Mouse (Mus musculus) hindbrain, embryonic 15.5 days (tissue): Measurements from ENCODE around the gene Ankrd65. TPM values are rescaled to one million over a fixed set of nuclear protein-coding genes. Genes with fewer than 3 reads are reported as not detected.
"Not testable (repeated sequence)": the region's sequence is repeated elsewhere in the genome, so short reads cannot be mapped to it uniquely, and the experiment has no call there.

Experiments
- ATAC-seq: fragments of 200-750 bp; cut with Nextera tagmentation; 2 replicates; pipeline ENCODE4 v1.8.0; 2017; ENCODE audit warnings: low read depth, moderate number of reproducible peaks, moderate TSS enrichment; ENCODE audit not compliant: low FRiP score
- H3K27ac ChIP-seq: fragments of 300-500 bp; sonication (generic); replicated peaks from 2 replicates; pipeline ENCODE4 v1.5.1; 2015; ENCODE audit warnings: mild to moderate bottlenecking, inconsistent platforms
- H3K27me3 ChIP-seq: fragments of 300-500 bp; sonication (generic); 2 replicates; pipeline ENCODE4 v1.6.1; 2015; ENCODE audit warnings: control low read depth, inconsistent platforms
- H3K36me3 ChIP-seq: fragments of 300-500 bp; sonication (generic); 2 replicates; pipeline ENCODE4 v1.6.1; 2015; ENCODE audit warnings: control low read depth, inconsistent platforms
- H3K4me1 ChIP-seq: fragments of 300-500 bp; sonication (generic); replicated peaks from 2 replicates; pipeline ENCODE4 v1.6.1; 2015; ENCODE audit warnings: control low read depth, inconsistent platforms
- H3K4me2 ChIP-seq: fragments of 300-500 bp; sonication (generic); 2 replicates; pipeline ENCODE4 v1.6.1; 2015; ENCODE audit warnings: moderate library complexity, mild to moderate bottlenecking, inconsistent platforms
- H3K4me3 ChIP-seq: fragments of 300-500 bp; sonication (generic); 2 replicates; pipeline ENCODE4 v1.5.1; 2015; ENCODE audit warnings: mild to moderate bottlenecking, inconsistent platforms
- H3K9ac ChIP-seq: fragments of 300-500 bp; sonication (generic); 2 replicates; pipeline ENCODE4 v1.6.1; 2015; ENCODE audit warnings: inconsistent platforms
- H3K9me3 ChIP-seq: fragments of 300-500 bp; sonication (generic); 2 replicates; pipeline ENCODE4 v1.6.1; 2016; ENCODE audit warnings: control low read depth, inconsistent platforms
- WGBS: fragments of 180-500 bp; shearing (Covaris S2); methylation state at CpG from one replicate; pipeline ENCODE4 v1.1.7; 2015; 5-methylcytosine and 5-hydroxymethylcytosine counted together
- polyA plus RNA-seq: library from polyadenylated mRNA; unstranded; fragments of >200 nt; fragmentation: Nextera tagmentation; extraction: Ambion mirVana; gene quantifications from 2 replicates; pipeline ENCODE4 v1.2.1, GENCODE M21; 2015

The Ankrd65 gene
- not detected in 2 replicates for polyA plus RNA-seq

DNA sequence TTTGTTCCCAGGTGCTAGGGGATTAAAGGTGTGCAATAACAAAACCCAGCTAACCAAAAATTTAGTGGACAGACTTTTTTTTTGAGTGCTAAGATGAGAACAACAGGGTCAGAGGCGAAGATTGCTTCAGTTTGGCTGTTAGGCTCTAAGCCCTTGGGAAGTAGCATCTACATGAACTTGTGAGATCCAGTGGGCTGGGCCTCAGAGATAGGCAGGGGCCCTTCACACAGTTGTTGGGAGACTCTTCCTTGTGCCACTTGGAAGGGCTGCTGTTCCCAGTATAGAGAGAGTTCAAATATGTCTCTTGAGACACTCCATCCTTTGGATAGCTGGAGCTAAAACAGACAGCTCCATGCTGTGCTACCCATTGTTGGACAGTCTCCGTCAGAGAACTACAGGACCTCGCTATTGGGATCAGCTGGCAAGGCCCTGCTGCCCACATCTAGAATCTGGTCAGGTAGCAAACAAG is at the start of gene Ankrd65:
Gene Ankrd65, plus strand, starts transcription at position 419 of the 469 bp plus-strand sequence.
- no peaks in the 10 kb centered on the region for H3K27me3 ChIP-seq
- H3K4me2 ChIP-seq: no peak within 1 kb of the TSS
- 61% methylated on average over 3 of the region's 3 CpGs for WGBS
- H3K9ac ChIP-seq: no peak within 1 kb of the TSS
- no peaks in the 10 kb centered on the region for H3K9me3 ChIP-seq
- no peak within 1 kb of the TSS for H3K27ac ChIP-seq
- H3K36me3 ChIP-seq: no peaks in the 10 kb centered on the region
- no peak for ATAC-seq
- H3K4me3 ChIP-seq: no peak within 1 kb of the TSS
- H3K4me1 ChIP-seq: peaks cover 4% of the 10 kb centered on the region; the same call in 1 of the 2 replicates

DNA sequence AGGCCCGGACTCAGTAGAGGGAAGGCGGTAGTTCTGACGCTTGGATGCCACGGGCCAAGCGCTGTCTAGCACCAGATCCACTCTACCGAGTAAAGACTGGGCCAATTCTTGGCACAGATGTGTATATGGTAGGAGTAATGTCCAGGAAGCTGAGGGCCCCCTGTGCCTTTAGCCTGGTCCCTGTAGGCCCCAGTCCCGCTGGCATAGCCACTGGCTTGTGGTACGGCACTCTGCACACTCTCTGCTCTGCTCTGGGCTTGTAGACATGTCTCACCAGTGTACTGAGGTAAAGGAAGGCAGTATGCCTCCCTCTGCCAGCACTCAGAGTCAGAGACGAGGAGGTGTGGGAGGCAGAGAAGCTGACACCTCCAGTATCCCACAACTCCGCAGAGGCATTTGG is 49.6 kb upstream of the Ankrd65 start:
- 92% methylated on average over 10 of the region's 10 CpGs for WGBS
- peaks cover 56% of the 10 kb centered on the region for H3K36me3 ChIP-seq
- peaks cover 33% of the 10 kb centered on the region for H3K4me1 ChIP-seq

DNA sequence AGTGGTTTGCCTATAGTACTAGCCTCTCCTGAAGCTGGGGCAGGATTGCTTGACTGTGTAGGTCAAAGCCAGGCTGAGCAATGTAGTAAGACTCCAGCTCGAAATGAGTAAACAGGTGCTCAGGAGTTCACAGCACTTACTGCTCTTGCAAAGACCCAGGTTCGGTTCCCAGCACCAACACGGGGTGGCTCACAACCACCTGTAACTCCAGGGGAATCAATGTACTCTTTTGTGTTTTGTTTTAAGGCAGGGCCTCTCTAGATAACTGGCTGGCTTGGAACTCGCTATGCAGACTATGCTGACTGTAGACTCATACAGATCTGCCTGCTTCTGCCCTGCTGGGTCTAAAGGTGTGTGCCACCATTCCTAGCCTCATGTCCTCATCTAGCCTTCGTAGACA is 47.6 kb upstream of the Ankrd65 start:
- H3K9me3 ChIP-seq: no peaks in the 10 kb centered on the region
- H3K27me3 ChIP-seq: no peaks in the 10 kb centered on the region
- peaks cover 15% of the 10 kb centered on the region for H3K4me1 ChIP-seq
- peaks cover 60% of the 10 kb centered on the region for H3K36me3 ChIP-seq
- WGBS: 96% methylated on average over 5 of the region's 5 CpGs
- no peak overlapping the region for H3K9ac ChIP-seq
- H3K4me3 ChIP-seq: no peak overlapping the region
- H3K4me2 ChIP-seq: no peak overlapping the region
- no peak for ATAC-seq
- no peak overlapping the region for H3K27ac ChIP-seq

More for the DNA sequence above, 49.6 kb upstream of the Ankrd65 start:
- H3K9me3 ChIP-seq, H3K27ac ChIP-seq, H3K27me3 ChIP-seq, H3K9ac ChIP-seq, H3K4me2 ChIP-seq, H3K4me3 ChIP-seq, ATAC-seq: not testable (repeated sequence)

DNA sequence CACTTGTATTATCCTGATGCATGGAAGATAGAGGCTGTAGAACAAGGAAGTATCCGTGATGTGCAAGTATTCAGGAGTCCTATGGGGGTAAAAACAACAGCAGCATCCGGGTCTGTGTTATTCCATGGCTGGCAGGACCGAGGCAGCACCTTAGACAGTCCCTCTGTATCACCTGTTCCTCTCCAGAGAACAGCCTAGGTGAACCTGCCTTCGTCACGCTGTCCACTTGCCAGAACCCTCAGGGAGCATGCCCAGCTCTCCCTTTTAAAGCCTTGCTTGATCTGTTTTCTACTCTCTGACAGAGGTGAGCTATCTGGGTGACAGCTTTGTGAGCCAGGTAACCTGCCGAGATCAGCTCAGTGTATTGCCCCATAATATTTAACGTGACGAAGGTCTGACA is 45.8 kb upstream of the Ankrd65 start:
- Histone ChIP-seq H3K4me3 (no peak overlapping the region), H3K27me3 (no peaks in the 10 kb centered on the region), H3K36me3 (peaks cover 75% of the 10 kb centered on the region), H3K9ac (no peak overlapping the region), H3K9me3 (no peaks in the 10 kb centered on the region), H3K27ac (no peak overlapping the region), H3K4me2 (no peak overlapping the region), H3K4me1 (peaks cover 8% of the 10 kb centered on the region)
- ATAC-seq: no peak
- WGBS: 94% methylated on average over 8 of the region's 8 CpGs

DNA sequence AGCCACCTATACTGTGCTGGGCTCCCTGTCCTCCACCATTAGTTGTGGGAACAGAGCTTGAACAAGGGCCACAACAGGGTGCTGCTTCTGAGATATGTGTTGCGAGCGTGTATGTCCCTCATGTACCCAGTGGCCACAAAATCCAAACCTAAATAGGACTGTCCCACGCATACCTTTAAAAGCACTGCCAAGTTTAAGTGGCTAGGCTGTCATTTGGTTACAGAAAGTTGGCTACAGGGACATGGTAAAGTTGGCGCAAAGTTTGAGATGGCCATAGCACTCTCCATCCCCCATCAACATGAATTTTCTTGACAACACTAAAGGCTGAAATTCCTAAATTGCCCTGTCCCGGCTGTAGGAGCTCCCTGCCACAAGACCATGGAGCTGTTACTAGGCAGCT is 45.1 kb upstream of the Ankrd65 start:
- Histone ChIP-seq H3K27me3 (no peaks in the 10 kb centered on the region), H3K27ac (no peak overlapping the region), H3K9ac (no peak overlapping the region), H3K4me1 (peaks cover 1% of the 10 kb centered on the region; the same call in 1 of the 2 replicates), H3K9me3 (no peaks in the 10 kb centered on the region), H3K4me2 (no peak overlapping the region), H3K36me3 (peaks cover 80% of the 10 kb centered on the region), H3K4me3 (no peak overlapping the region)
- ATAC-seq: no peak
- WGBS: 97% methylated on average over 5 of the region's 5 CpGs

DNA sequence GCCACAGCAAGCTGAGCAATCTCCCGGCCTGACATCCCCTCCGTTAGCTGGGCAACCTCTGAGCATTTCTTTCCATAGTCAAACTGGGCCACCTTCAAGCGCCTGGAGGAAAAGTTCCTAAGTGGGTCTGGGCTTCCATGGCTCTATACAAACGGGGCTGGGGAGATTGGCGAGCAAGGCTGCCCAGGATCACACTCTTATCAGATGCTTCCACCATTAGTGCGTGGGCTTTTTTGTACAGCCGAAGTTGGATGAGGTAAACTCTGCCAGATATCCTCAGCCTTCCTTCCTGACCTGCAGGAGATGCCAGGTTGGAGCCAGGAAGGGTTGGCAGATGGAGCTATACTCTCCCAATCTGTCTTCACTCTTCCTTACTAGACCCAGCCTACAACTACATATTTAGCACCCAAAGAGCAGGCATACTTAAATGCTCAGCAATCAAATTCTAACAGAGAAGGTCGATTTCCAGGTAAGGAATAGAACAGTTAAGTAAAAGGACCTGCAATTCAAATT is 44.1 kb upstream of the Ankrd65 start:
- no peak for ATAC-seq
- Histone ChIP-seq H3K36me3 (peaks cover 84% of the 10 kb centered on the region), H3K27me3 (no peaks in the 10 kb centered on the region), H3K9me3 (no peaks in the 10 kb centered on the region), H3K27ac (no peak overlapping the region), H3K4me1 (no peaks in the 10 kb centered on the region), H3K4me3 (no peak overlapping the region), H3K9ac (no peak overlapping the region), H3K4me2 (no peak overlapping the region)
- WGBS: 87% methylated on average over 8 of the region's 8 CpGs

DNA sequence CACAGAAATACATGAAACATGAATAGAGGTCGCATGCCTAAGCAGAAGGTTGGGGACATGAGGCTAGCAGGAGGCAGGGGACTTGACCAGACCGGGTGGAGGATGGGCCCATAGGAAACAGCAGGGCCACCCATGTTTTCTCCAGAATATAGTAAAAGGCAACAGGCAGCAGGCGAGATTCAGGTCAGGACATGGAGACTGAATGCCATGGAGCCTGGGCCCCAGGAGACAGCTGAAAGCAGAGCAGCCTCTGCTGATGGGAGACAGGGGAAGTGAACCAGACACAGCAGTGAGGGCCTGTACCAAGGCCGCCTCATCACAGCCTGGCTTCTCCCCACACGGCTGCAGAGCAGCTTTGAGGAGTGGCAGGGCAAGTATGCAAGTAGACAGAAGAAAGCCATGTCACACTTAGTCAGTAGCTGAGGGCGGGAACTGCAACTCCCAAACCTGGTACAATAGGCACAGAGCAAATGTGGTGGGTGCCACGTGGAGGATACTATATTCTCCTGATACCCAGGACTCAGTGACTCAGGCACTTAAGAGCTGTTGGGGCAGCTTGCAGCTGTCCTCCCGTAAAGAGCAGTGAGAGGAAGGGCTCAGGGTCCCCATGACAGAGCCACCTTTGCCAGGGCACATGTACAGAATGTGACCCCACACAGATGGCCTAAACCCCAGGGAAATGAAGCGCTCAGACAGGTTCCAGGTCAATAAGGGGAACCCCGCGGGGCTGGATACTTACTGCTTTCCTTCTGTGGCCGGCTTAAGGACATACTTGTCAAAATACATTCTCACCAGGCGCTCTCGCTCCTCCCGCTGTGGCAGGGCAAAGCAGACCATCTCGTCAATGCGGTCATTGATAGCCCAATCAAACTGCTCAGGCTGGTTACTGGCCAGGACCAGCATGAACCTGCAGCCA is 43.4 kb upstream of the Ankrd65 start:
- Histone ChIP-seq H3K27ac (no peak overlapping the region), H3K4me3 (no peak overlapping the region), H3K36me3 (peaks cover 88% of the 10 kb centered on the region), H3K4me1 (no peaks in the 10 kb centered on the region), H3K4me2 (no peak overlapping the region), H3K9me3 (no peaks in the 10 kb centered on the region), H3K27me3 (no peaks in the 10 kb centered on the region), H3K9ac (no peak overlapping the region)
- WGBS: 91% methylated on average over 17 of the region's 17 CpGs
- no peak for ATAC-seq

DNA sequence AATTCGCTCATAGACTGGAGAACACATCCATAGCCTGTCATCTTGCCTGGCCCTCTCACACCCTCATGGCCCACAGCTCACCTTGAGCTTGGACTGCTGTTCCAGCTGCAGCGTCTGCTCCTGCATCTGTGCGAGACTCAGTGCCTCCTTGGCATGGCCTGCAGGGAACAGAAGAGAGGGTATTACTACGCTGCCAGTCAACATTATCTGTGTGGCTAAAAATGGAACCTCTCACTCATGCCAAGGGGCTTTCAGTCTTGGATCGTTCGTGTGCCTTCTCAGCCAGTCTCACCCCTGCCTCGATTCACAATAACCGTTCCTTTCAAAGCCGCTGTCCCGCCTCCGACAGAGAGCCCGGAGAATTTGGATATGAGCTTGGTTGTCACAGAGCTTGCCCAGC is 33.2 kb upstream of the Ankrd65 start:
- ATAC-seq: no peak
- H3K4me1 ChIP-seq: peaks cover 29% of the 10 kb centered on the region
- H3K27ac ChIP-seq: no peak overlapping the region
- H3K27me3 ChIP-seq: no peaks in the 10 kb centered on the region
- H3K9ac ChIP-seq: no peak overlapping the region
- peaks cover 39% of the 10 kb centered on the region for H3K36me3 ChIP-seq
- H3K9me3 ChIP-seq: no peaks in the 10 kb centered on the region
- WGBS: 91% methylated on average over 12 of the region's 12 CpGs
- no peak overlapping the region for H3K4me2 ChIP-seq
- no peak overlapping the region for H3K4me3 ChIP-seq

DNA sequence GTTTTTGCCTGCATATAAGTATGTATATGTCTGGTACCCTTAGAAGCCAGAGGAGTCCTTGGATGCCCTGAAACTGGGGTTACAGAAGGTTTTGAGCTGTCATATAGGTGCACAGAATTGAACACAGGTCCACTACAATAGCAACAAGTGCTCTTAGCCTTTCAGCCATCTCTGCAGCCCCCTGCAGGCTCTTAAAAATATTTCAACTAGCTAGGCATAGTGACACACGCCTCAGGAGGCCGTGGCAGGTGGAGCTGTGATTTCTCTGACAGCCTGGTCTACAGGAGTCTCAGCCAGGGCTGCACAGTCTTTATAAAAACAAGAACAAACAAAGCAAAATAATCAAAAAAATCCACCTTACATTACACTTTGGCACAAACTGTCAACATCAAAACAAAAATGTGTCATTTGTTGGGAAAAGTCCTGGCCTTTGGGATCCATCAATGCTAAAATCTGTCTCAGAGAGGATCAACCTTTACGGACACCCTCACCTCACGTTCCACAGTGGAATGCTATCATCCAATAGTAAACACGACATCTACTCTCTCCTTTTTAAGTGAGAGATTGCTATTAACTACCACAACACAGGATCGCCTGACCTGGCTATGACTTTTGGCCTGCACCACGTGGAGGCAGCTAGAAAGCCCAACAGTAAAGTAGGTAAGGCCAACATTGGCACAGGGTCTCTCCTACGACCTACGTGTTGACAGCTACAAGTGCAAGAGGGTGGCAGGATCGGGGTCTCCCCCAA is 30.2 kb upstream of the Ankrd65 start:
- H3K36me3 ChIP-seq: peaks cover 12% of the 10 kb centered on the region
- H3K4me2 ChIP-seq: peak overlapping the region; percentile 99
- 4% methylated on average over 10 of the region's 10 CpGs for WGBS
- H3K9ac ChIP-seq: peak overlapping the region; percentile 70
- ATAC-seq: no peak
- H3K9me3 ChIP-seq: no peaks in the 10 kb centered on the region
- H3K4me1 ChIP-seq: peaks cover 32% of the 10 kb centered on the region
- no peaks in the 10 kb centered on the region for H3K27me3 ChIP-seq
- peak overlapping the region; percentile 91 for H3K4me3 ChIP-seq
- H3K27ac ChIP-seq: peak overlapping the region; percentile 65; the same call in 1 of the 2 replicates

DNA sequence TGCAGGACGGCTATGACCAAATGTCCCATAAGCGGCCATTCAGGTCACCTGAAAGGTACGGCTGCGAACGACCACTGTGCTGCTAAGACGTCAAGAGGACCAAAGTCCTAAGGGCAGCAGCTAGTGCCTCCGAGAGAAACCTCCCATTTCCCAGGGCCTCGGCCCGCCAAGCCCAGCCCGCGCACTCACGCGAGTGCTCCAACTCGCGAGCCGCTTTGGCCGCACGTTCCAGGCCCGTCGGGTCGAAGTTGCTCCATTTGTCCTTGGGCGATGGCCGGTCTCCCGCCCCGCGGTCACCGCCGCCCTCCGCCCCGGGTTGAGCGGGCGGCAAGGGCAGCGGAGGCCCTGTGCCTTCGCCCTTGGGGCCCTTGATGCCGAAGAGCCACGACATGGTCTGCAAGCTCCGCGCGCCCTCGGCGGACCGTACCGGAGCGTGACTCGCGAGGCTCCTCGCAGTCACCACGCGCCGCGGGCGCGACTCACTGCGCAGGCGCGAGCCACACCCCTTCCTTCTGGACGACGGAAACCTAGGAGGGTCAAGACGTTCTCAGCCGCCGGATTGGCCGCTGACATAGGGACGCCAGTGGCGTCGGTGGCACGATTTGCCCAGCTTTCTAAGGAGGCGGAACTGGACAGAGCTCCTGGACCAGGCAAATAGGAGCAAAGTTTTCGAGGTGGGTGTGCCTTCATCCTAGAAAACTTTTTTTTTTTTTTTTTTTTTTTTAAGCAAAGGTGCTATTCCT is 29.5 kb upstream of the Ankrd65 start, which contains the start of gene Atad3a:
Gene Atad3a, minus strand, starts transcription at position 481 of the 743 bp plus-strand sequence.
- peak; percentile 96 for ATAC-seq
- under 1% methylated on average over 68 of the region's 68 CpGs for WGBS
- Histone ChIP-seq H3K27me3 (no peaks in the 10 kb centered on the region), H3K36me3 (peaks cover 6% of the 10 kb centered on the region), H3K4me1 (peaks cover 32% of the 10 kb centered on the region), H3K9me3 (no peaks in the 10 kb centered on the region), H3K4me3 (peak within 1 kb of the TSS; percentile 91), H3K27ac (peak within 1 kb of the TSS; percentile 65), H3K4me2 (peak within 1 kb of the TSS; percentile 99), H3K9ac (peak within 1 kb of the TSS; percentile 70)

DNA sequence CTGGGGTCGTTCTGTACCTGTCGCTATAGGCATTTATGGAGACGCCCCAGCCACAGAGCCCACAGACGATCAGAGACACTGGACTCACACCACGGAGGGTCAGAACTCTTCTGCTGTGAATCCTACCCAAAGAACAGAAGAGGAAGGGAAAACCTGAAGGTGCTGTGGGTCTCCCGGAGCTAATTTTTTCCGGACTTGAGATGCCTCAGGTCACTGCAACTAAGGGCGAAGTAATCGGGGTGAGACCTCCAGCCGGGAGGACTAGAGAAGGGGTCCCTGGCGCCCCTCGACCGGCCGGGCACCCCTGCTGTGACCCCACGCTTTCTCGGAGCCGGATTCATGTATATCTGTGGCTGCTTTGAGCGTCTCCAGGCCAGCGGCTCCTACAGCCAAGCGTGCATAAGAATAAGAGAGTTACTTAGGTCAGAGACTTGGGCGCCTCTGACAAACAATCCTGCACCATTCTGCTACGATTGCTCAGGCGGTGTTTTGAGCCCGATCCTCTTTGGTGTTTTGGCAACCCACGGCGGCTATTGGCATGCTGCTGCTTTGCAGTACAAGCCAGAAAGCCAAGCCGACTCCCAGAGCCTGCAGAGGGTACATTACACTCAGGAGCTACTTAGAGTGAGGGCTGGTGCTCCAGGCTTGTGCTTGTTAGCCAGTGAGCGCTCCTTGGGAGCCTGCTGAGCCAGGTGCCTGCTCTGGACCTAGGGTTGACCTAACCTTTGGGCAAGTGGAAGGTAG is 28.7 kb upstream of the Ankrd65 start:
- no peaks in the 10 kb centered on the region for H3K27me3 ChIP-seq
- peaks cover 32% of the 10 kb centered on the region for H3K4me1 ChIP-seq
- H3K9me3 ChIP-seq: no peaks in the 10 kb centered on the region
- H3K9ac ChIP-seq: peak overlapping the region; percentile 70
- ATAC-seq: no peak; the same call in 1 of the 2 replicates
- H3K4me2 ChIP-seq: peak overlapping the region; percentile 99
- H3K36me3 ChIP-seq: no peaks in the 10 kb centered on the region; the same call in 1 of the 2 replicates
- 2% methylated on average over 28 of the region's 28 CpGs for WGBS
- H3K4me3 ChIP-seq: peak overlapping the region; percentile 91
- peak overlapping the region; percentile 37; the same call in 1 of the 2 replicates for H3K27ac ChIP-seq
